Mouse (Mus musculus): ENCODE data around the gene Aqp12. TPM values are rescaled to one million over a fixed set of nuclear protein-coding genes. Genes with fewer than 3 reads are reported as not detected.

The Aqp12 gene
- polyA plus RNA-seq, 1 experiment from 2014 or later, result 0.16 TPM

DNA sequence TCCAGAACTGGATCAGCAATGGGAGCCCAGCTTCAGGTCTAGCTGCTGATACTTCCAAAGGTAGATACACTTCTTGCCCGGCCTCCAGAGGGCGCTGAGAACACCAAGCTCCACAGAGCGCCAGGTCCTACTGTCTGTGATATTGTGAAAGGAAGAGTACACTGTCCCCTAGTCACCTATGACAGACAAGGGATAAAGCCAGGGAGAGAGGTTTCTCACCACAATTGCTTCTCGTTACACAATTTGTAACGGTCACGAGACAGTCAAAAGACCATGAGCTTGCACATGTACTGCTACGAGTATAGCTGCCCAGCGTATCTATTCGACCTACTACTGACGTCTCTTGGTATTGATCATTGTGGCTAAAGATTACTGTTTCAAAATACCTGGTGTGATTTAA, 23.3 kb downstream of the Aqp12 start:
- Histone ChIP-seq H3K36me3 (ENCODE audit: control insufficient read depth, insufficient read depth, low read length) (no peaks in the 10 kb centered on the region), H3K27me3 (replicated peaks; ENCODE audit: control insufficient read depth, insufficient read depth, low read length) (no peaks in the 10 kb centered on the region), H3K9me3 (ENCODE audit: control insufficient read depth, low read length) (no peaks in the 10 kb centered on the region), H3K9ac (ENCODE audit: low read length) (no peak overlapping the region), H3K4me3 (ENCODE audit: low read depth, low read length) (no peak overlapping the region), H3K27ac (ENCODE audit: low read depth) (no peak overlapping the region), H3K4me2 (ENCODE audit: low read length) (no peak overlapping the region), H3K4me1 (replicated peaks; ENCODE audit: control insufficient read depth, insufficient read depth, low read length) (no peaks in the 10 kb centered on the region)
- 94% methylated on average over 10 of the region's 10 CpGs for WGBS
- no peak for ATAC-seq (replicated peaks; ENCODE audit: low FRiP score, low TSS enrichment, low read depth)
- no peak for DNase-seq (ENCODE audit: low spot score)

DNA sequence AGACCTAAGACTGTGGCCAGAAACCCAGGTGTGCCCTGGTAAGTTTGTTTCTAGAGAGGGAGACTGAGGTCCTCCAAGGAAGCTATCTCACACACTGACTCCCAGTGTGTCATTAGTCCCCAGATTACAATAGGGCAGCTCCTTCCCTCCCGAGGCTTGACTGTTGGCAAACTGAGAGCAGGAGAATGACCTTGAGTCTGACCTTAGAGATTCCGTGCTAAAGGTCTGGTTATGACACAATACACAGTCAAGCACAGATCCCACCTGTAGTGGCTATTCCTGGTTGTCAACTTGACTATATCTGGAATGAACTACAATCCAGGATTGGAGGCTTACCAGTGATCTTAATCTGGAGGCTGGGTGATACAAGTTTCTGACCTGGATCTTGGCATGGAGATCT, 23.9 kb downstream of the Aqp12 start:
- no peaks in the 10 kb centered on the region for H3K9me3 ChIP-seq (ENCODE audit: control insufficient read depth, low read length)
- no peaks in the 10 kb centered on the region for H3K27me3 ChIP-seq (replicated peaks; ENCODE audit: control insufficient read depth, insufficient read depth, low read length)
- no peaks in the 10 kb centered on the region for H3K4me1 ChIP-seq (replicated peaks; ENCODE audit: control insufficient read depth, insufficient read depth, low read length)
- DNase-seq (ENCODE audit: low spot score), result no peak
- H3K4me2 ChIP-seq (ENCODE audit: low read length), result no peak overlapping the region
- no peak overlapping the region for H3K4me3 ChIP-seq (ENCODE audit: low read depth, low read length)
- no peak overlapping the region for H3K27ac ChIP-seq (ENCODE audit: low read depth)
- H3K9ac ChIP-seq (ENCODE audit: low read length), result no peak overlapping the region
- no peaks in the 10 kb centered on the region for H3K36me3 ChIP-seq (ENCODE audit: control insufficient read depth, insufficient read depth, low read length)
- no peak for ATAC-seq (replicated peaks; ENCODE audit: low FRiP score, low TSS enrichment, low read depth)
- 70% methylated on average over 2 of the region's 2 CpGs for WGBS

DNA sequence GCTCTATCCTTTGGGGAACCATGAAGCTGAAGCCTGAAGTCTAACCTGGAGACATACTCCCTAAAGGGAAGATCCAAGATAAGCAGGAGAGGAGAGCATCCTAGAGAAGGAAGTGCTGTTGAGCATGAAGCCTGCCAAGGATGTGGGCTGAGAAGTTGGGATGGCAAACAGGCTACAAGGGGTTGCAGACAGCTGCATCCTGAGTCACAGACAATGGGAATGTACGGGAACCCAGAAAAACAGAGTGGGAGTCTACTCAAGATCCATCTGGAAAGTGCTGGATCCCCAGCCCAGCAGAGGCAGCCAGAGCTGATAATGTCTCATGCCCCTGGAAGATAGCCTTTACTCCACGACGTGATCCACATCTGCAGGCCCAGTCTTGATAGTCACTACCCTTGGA, 25.1 kb downstream of the Aqp12 start:
- Histone ChIP-seq H3K9me3 (ENCODE audit: control insufficient read depth, low read length) (no peaks in the 10 kb centered on the region), H3K4me3 (ENCODE audit: low read depth, low read length) (no peak overlapping the region), H3K4me1 (replicated peaks; ENCODE audit: control insufficient read depth, insufficient read depth, low read length) (no peaks in the 10 kb centered on the region), H3K27ac (ENCODE audit: low read depth) (no peak overlapping the region), H3K4me2 (ENCODE audit: low read length) (no peak overlapping the region), H3K27me3 (replicated peaks; ENCODE audit: control insufficient read depth, insufficient read depth, low read length) (no peaks in the 10 kb centered on the region), H3K9ac (ENCODE audit: low read length) (no peak overlapping the region), H3K36me3 (ENCODE audit: control insufficient read depth, insufficient read depth, low read length) (no peaks in the 10 kb centered on the region)
- DNase-seq (ENCODE audit: low spot score) (no peak), ATAC-seq (replicated peaks; ENCODE audit: low FRiP score, low TSS enrichment, low read depth) (no peak)
- 82% methylated on average over 3 of the region's 3 CpGs for WGBS

DNA sequence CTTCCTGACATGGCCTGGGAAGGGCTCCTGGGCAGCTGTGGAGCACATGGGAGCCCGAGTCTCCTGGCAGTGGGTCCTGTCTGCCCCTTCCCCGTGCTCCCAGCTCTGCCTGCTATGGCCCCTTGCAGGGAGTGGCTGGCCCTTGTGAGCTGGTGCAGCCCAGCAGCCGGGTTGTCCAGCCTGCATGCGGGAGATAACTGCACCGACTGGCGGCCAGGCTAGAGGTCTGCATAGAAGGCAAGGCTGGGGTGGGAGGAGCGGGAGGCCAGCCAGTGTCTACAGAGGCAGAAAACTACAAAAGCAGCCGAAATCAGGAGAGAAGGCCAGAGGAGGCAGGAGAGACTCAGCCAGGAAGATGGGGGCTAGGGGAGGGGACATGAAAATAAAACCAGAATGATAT, 27.9 kb downstream of the Aqp12 start:
- no peaks in the 10 kb centered on the region for H3K36me3 ChIP-seq (ENCODE audit: control insufficient read depth, insufficient read depth, low read length)
- no peaks in the 10 kb centered on the region for H3K27me3 ChIP-seq (replicated peaks; ENCODE audit: control insufficient read depth, insufficient read depth, low read length)
- ATAC-seq (replicated peaks; ENCODE audit: low FRiP score, low TSS enrichment, low read depth) (no peak), DNase-seq (ENCODE audit: low spot score) (no peak)
- no peak overlapping the region for H3K9ac ChIP-seq (ENCODE audit: low read length)
- no peak overlapping the region for H3K4me2 ChIP-seq (ENCODE audit: low read length)
- no peak overlapping the region for H3K27ac ChIP-seq (ENCODE audit: low read depth)
- WGBS, result 55% methylated on average over 8 of the region's 8 CpGs
- H3K4me3 ChIP-seq (ENCODE audit: low read depth, low read length), result no peak overlapping the region
- no peaks in the 10 kb centered on the region for H3K9me3 ChIP-seq (ENCODE audit: control insufficient read depth, low read length)
- H3K4me1 ChIP-seq (replicated peaks; ENCODE audit: control insufficient read depth, insufficient read depth, low read length), result no peaks in the 10 kb centered on the region

DNA sequence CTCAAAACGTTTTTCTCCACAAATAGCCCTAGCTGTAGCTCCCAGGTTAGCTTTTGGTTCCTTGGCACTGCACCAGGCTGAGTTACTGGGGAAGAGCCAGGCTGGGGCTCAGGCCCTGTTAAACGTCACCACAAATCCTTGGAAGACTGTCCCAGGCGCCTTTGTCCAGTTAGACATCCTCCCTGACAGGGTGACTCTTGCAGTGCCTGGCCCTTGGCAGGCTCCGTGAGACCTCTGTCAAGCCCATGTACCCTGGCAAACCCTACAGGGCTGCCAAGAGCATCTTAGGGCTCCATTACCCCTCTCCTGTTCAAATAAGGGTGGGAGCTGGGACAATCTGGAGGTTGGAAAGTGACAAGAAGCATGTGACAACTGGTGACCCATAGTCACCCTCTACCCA, 29.8 kb downstream of the Aqp12 start:
- Histone ChIP-seq H3K4me2 (ENCODE audit: low read length) (no peak overlapping the region), H3K9me3 (ENCODE audit: control insufficient read depth, low read length) (no peaks in the 10 kb centered on the region)

DNA sequence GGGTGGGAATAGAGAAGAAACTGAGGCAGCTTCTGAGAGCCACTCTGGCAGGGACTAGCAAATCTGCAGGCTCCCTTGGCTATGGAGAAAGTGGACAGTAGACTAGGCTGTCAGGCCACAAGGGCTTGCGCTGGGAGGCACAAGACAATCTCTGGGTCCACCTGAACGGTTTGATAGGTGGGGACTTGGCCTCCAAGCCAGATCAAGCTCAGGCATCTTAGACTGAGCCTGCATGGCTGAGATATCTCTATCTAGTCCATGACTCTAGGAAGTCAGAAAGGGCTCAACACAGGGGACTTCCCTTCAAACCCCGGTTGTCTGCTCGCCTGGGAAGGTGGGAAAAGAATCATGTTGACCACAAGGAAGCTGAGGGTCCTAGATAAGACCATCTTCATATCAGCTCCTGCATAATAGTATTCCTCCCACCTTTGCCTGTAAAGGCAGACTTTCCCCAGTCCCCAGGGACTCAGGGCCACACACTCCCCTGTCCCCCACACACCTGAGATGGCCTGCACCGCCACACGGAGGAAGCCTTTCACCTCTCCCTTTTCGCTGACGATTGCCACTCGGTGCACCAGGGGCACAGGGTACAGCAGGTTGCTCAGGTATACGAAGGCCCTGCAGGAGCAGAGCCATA, 40.1 kb downstream of the Aqp12 start:
- H3K4me1 ChIP-seq (replicated peaks; ENCODE audit: control insufficient read depth, insufficient read depth, low read length), result no peaks in the 10 kb centered on the region
- H3K27me3 ChIP-seq (replicated peaks; ENCODE audit: control insufficient read depth, insufficient read depth, low read length), result no peaks in the 10 kb centered on the region
- H3K36me3 ChIP-seq (ENCODE audit: control insufficient read depth, insufficient read depth, low read length), result no peaks in the 10 kb centered on the region
- ATAC-seq (replicated peaks; ENCODE audit: low FRiP score, low TSS enrichment, low read depth), result no peak
- H3K9me3 ChIP-seq (ENCODE audit: control insufficient read depth, low read length), result no peaks in the 10 kb centered on the region
- no peak overlapping the region for H3K4me2 ChIP-seq (ENCODE audit: low read length)
- no peak overlapping the region for H3K27ac ChIP-seq (ENCODE audit: low read depth)
- no peak overlapping the region for H3K4me3 ChIP-seq (ENCODE audit: low read depth, low read length)
- no peak overlapping the region for H3K9ac ChIP-seq (ENCODE audit: low read length)
- DNase-seq (ENCODE audit: low spot score), result no peak
- 85% methylated on average over 10 of the region's 10 CpGs for WGBS

More for the DNA sequence above, 29.8 kb downstream of the Aqp12 start:
- H3K36me3 ChIP-seq (ENCODE audit: control insufficient read depth, insufficient read depth, low read length), result no peaks in the 10 kb centered on the region
- ATAC-seq (replicated peaks; ENCODE audit: low FRiP score, low TSS enrichment, low read depth) (no peak), DNase-seq (ENCODE audit: low spot score) (no peak)
- no peaks in the 10 kb centered on the region for H3K4me1 ChIP-seq (replicated peaks; ENCODE audit: control insufficient read depth, insufficient read depth, low read length)
- no peak overlapping the region for H3K4me3 ChIP-seq (ENCODE audit: low read depth, low read length)
- no peaks in the 10 kb centered on the region for H3K27me3 ChIP-seq (replicated peaks; ENCODE audit: control insufficient read depth, insufficient read depth, low read length)
- 62% methylated on average over 4 of the region's 4 CpGs for WGBS
- H3K27ac ChIP-seq (ENCODE audit: low read depth), result no peak overlapping the region
- H3K9ac ChIP-seq (ENCODE audit: low read length), result no peak overlapping the region

DNA sequence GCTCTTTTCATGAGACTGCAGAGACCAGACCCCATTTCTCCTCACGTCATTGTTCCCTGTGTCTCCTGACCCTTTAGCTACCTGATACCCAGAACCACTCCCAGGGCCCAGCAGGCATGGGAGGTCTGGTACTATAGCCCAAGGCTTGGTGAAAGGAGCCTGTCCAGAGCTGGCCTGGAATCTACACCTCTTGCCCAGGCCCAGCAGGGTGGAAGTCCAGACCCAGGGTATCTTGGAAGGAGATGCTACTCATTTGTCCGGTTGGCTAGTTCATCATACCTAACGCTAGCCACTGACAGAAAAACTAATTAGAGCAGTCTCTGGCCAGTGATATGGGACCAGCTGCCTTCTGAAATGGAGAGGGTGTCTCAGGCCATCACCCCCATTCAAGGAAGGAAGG, 43.9 kb downstream of the Aqp12 start:
- H3K4me2 ChIP-seq (ENCODE audit: low read length), result no peak overlapping the region
- no peak overlapping the region for H3K9ac ChIP-seq (ENCODE audit: low read length)
- no peaks in the 10 kb centered on the region for H3K9me3 ChIP-seq (ENCODE audit: control insufficient read depth, low read length)
- H3K4me3 ChIP-seq (ENCODE audit: low read depth, low read length), result no peak overlapping the region
- DNase-seq (ENCODE audit: low spot score), result no peak
- no peak for ATAC-seq (replicated peaks; ENCODE audit: low FRiP score, low TSS enrichment, low read depth)
- no peak overlapping the region for H3K27ac ChIP-seq (ENCODE audit: low read depth)
- H3K36me3 ChIP-seq (ENCODE audit: control insufficient read depth, insufficient read depth, low read length), result no peaks in the 10 kb centered on the region
- WGBS, result 86% methylated on average over 3 of the region's 3 CpGs
- no peaks in the 10 kb centered on the region for H3K4me1 ChIP-seq (replicated peaks; ENCODE audit: control insufficient read depth, insufficient read depth, low read length)
- no peaks in the 10 kb centered on the region for H3K27me3 ChIP-seq (replicated peaks; ENCODE audit: control insufficient read depth, insufficient read depth, low read length)

DNA sequence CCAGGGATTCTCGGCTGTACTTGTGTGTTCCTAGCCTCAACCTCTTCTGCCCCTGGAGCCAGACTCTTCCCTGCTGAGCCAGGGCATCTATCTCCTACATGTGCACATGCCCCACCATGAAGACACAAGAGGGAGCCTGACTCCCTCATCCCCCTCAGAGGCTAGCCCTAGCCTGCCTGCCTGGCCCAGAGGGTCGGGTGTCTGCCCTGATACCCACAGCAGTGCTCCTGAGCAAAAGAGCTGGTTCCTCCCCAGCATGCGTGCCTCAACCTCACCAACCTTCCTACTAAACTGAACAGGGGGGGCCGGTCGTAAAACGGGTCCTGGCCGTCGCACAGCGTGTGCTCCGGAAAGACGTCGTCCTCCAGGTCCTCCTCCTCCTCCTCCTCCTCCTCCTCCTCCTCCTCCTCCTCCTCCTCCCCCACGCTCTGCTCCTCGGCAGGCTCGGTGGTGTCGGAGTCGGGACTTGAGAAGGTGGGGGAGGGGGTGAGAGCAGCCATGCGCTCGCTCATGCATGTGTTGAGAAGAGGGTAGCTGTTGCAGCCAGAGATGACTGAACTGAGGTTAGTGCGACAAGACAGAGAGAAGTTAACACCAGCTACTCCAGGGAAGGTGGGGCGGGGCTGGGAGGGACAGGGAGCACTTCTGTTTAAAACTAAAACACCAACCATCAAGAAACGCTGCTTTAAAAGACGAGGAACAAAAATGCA, 45.1 kb downstream of the Aqp12 start:
- H3K4me2 ChIP-seq (ENCODE audit: low read length), result peak overlapping the region; percentile 13; the same call in 1 of the 2 replicates
- DNase-seq (ENCODE audit: low spot score) (no peak), ATAC-seq (replicated peaks; ENCODE audit: low FRiP score, low TSS enrichment, low read depth) (no peak)
- H3K4me3 ChIP-seq (ENCODE audit: low read depth, low read length), result no peak overlapping the region
- no peaks in the 10 kb centered on the region for H3K36me3 ChIP-seq (ENCODE audit: control insufficient read depth, insufficient read depth, low read length)
- no peaks in the 10 kb centered on the region for H3K27me3 ChIP-seq (replicated peaks; ENCODE audit: control insufficient read depth, insufficient read depth, low read length)
- H3K27ac ChIP-seq (ENCODE audit: low read depth), result no peak overlapping the region
- no peak overlapping the region for H3K9ac ChIP-seq (ENCODE audit: low read length)
- H3K9me3 ChIP-seq (ENCODE audit: control insufficient read depth, low read length), result no peaks in the 10 kb centered on the region
- no peaks in the 10 kb centered on the region for H3K4me1 ChIP-seq (replicated peaks; ENCODE audit: control insufficient read depth, insufficient read depth, low read length)
- 42% methylated on average over 18 of the region's 23 CpGs for WGBS

Measured in intestine, embryonic 14.5 days (tissue).